Comparison of ENCODE assay signal across 32 mouse cellular contexts in the genomic region with DNA sequence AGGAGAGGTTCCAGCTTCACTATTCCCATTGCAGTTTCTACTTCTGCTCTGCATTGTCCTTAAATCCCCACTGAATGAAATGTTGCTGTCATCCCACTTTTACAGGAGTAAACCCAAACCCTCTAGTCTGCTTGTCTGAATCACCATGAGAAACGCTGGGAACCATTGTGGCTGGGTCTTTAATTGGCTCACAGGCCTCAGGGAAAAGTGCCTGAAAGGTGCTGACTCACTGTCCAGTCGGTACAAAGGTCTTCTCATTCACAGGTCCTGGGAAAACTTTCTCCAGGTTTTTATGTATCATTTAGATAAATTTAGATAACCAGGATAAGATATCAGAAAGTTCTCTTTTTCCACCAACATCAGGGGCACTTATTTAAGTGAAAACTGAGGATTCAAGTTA. TPM values are rescaled to one million over a fixed set of nuclear protein-coding genes. Genes with fewer than 3 reads are reported as not detected.
DNase-seq lines count a peak whose midpoint lies in the region; TF ChIP-seq lines count a peak whose summit lies in the region.
"Had no signal": no experiment of that assay in that cellular context is flagged by ENCODE, and none has a peak within 500 bp of the region (broad histone marks: within the 10 kb centered on the region; RNA-seq: fewer than 3 reads in every experiment).

No protein-coding gene starts in this region.

- DNase-seq in kidney, adult 9 months = peak; percentile 46
- no peak for DNase-seq in kidney, postnatal 14 days
- peak; percentile 84 for DNase-seq in 3T3-L1 (ENCODE audit: low read depth, low spot score)
- DNase-seq in ES-E14 (ENCODE audit: low read depth, low spot score) = no peak
- peak; percentile 53 for DNase-seq in adipocyte (ENCODE audit: low spot score)
- DNase-seq in cerebellum, adult 2 months = no peak
- no peak for DNase-seq in thymus, adult 18-20 months
- DNase-seq in heart, adult 2 months = no peak
- DNase-seq: adrenal gland, postnatal 25 days; cerebellum, adult 11-12 months; cerebellum, postnatal 10 days; forebrain, postnatal 0 days; gastrocnemius, postnatal 10 days; heart, postnatal 36 days; layer of hippocampus, adult 9-11 months; lung, adult 18-20 months; lung, postnatal 4 days; right cerebral cortex, adult 18-20 months; spleen, adult 18-20 months; thymus, postnatal 4 days had no signal

- WGBS in cerebellum, adult 2 months = 57% methylated on average over 2 of the region's 2 CpGs
- WGBS in heart, adult 2 months = 38% methylated on average over 2 of the region's 2 CpGs

- no peak for TF ChIP-seq POLR2A in cerebellum, adult 2 months (IDR thresholded peaks at IDR 0.05; ENCODE audit: borderline replicate concordance, insufficient read depth, low read length)
- TF ChIP-seq POLR2A in heart, adult 2 months (IDR thresholded peaks at IDR 0.05; ENCODE audit: insufficient read depth, low read depth, low read length) = no peak

- H3K9ac ChIP-seq in ES-E14 (ENCODE audit: insufficient read depth, low read depth, low read length, poor library complexity, severe bottlenecking) = no peak overlapping the region
- no peak overlapping the region for H3K9ac ChIP-seq in heart, adult 2 months (ENCODE audit: low read depth, low read length)
- H3K9ac ChIP-seq: forebrain, embryonic 12.5 days; forebrain, postnatal 0 days; hindbrain, embryonic 12.5 days; intestine, embryonic 15.5 days; limb, embryonic 13.5 days; liver, embryonic 12.5 days; midbrain, embryonic 12.5 days; neural tube, embryonic 12.5 days had no signal

- in situ Hi-C loops in ES-E14 (cut with MboI; ENCODE audit: low sequenced_read_pairs in 2 of 2, unreplicated experiment in 2 of 2) = no loop called here

- no peaks in the 10 kb centered on the region; the same call in 1 of the 2 replicates for H3K27me3 ChIP-seq in cerebellum, adult 2 months (ENCODE audit: control insufficient read depth, insufficient read depth, low read length)
- no peaks in the 10 kb centered on the region for H3K27me3 ChIP-seq in heart, adult 2 months (ENCODE audit: control insufficient read depth, insufficient read depth, low read length)
- H3K27me3 ChIP-seq: forebrain, embryonic 12.5 days; hindbrain, embryonic 12.5 days; intestine, embryonic 15.5 days; limb, embryonic 13.5 days; liver, embryonic 12.5 days; midbrain, embryonic 12.5 days; neural tube, embryonic 12.5 days had no signal

- intact Hi-C loops in heart, adult 2 months (cut with DNase I) = no loop called here

- no peak overlapping the region for H3K4me3 ChIP-seq in ES-E14 (ENCODE audit: insufficient read depth in 1 of 2, low read depth in 1 of 2, low read length in 2 of 2, poor library complexity in 1 of 2, severe bottlenecking in 1 of 2)
- H3K4me3 ChIP-seq in cerebellum, adult 2 months (replicated peaks; ENCODE audit: insufficient read depth, low read depth, low read length) = no peak overlapping the region
- H3K4me3 ChIP-seq in heart, adult 2 months = no peak overlapping the region
- H3K4me3 ChIP-seq: erythroblast, embryonic 14.5 days; forebrain, embryonic 12.5 days; hindbrain, embryonic 12.5 days; intestine, embryonic 15.5 days; left cerebral cortex, adult 2 months; limb, embryonic 13.5 days; liver, embryonic 12.5 days; midbrain, embryonic 12.5 days; myocyte; neural tube, embryonic 12.5 days had no signal

- H3K9me3 ChIP-seq in ES-E14 (ENCODE audit: control insufficient read depth, insufficient read depth, low read depth, low read length) = no peaks in the 10 kb centered on the region
- H3K9me3 ChIP-seq: forebrain, embryonic 12.5 days; hindbrain, embryonic 12.5 days; intestine, embryonic 15.5 days; limb, embryonic 13.5 days; liver, embryonic 12.5 days; megakaryocyte, embryonic 14.5 days; midbrain, embryonic 12.5 days; neural tube, embryonic 12.5 days had no signal

- no peak overlapping the region for H3K27ac ChIP-seq in ES-E14 (ENCODE audit: insufficient read depth, low read depth, low read length, poor library complexity, severe bottlenecking)
- H3K27ac ChIP-seq in cerebellum, adult 2 months (ENCODE audit: insufficient read depth, low read length) = no peak overlapping the region
- H3K27ac ChIP-seq in heart, adult 2 months = no peak overlapping the region
- H3K27ac ChIP-seq: forebrain, embryonic 12.5 days; hindbrain, embryonic 12.5 days; hindbrain, postnatal 0 days; intestine, embryonic 15.5 days; left cerebral cortex, adult 2 months; limb, embryonic 13.5 days; liver, embryonic 12.5 days; midbrain, embryonic 12.5 days; neural tube, embryonic 12.5 days had no signal

- H3K79me2 ChIP-seq in heart, adult 2 months (replicated peaks; ENCODE audit: control insufficient read depth, insufficient read depth, low read length) = no peaks in the 10 kb centered on the region

- H3K36me3 ChIP-seq in ES-E14 (ENCODE audit: control insufficient read depth, insufficient read depth, low read length, poor library complexity, severe bottlenecking) = no peaks in the 10 kb centered on the region
- H3K36me3 ChIP-seq in heart, adult 2 months (ENCODE audit: control insufficient read depth, insufficient read depth, low read length) = no peaks in the 10 kb centered on the region
- H3K36me3 ChIP-seq: forebrain, embryonic 12.5 days; hindbrain, embryonic 12.5 days; intestine, embryonic 15.5 days; limb, embryonic 13.5 days; liver, embryonic 12.5 days; midbrain, embryonic 12.5 days; neural tube, embryonic 12.5 days had no signal

- no peaks in the 10 kb centered on the region for H3K4me1 ChIP-seq in ES-E14 (ENCODE audit: control insufficient read depth in 2 of 2, insufficient read depth in 2 of 2, low read length in 2 of 2, poor library complexity in 1 of 2)
- H3K4me1 ChIP-seq in cerebellum, adult 2 months (ENCODE audit: control insufficient read depth, insufficient read depth, low read length) = no peaks in the 10 kb centered on the region
- no peaks in the 10 kb centered on the region for H3K4me1 ChIP-seq in heart, adult 2 months (ENCODE audit: control insufficient read depth, insufficient read depth, low read length)
- H3K4me1 ChIP-seq: hindbrain, embryonic 12.5 days; intestine, embryonic 15.5 days; limb, embryonic 13.5 days; liver, embryonic 12.5 days; midbrain, embryonic 12.5 days; neural tube, embryonic 12.5 days had no signal

- TF ChIP-seq EP300 in heart, adult 2 months (IDR thresholded peaks at IDR 0.05; ENCODE audit: insufficient read depth, low read depth, low read length) = no peak

- no peak for TF ChIP-seq CTCF in cerebellum, adult 2 months (IDR thresholded peaks at IDR 0.05; ENCODE audit: borderline replicate concordance, insufficient read depth, low read depth, low read length)
- TF ChIP-seq CTCF in heart, adult 2 months (IDR thresholded peaks at IDR 0.05) = no peak

TF ChIP-seq in ES-E14, 5 proteins besides CTCF, POLR2A, EP300 and RAD21:
- TF ChIP-seq CHD2 (IDR thresholded peaks at IDR 0.05; ENCODE audit: low read depth, low read length) (no peak), HCFC1 (IDR thresholded peaks at IDR 0.05; ENCODE audit: borderline replicate concordance, insufficient read depth, low read length) (no peak), ZNF384 (IDR thresholded peaks at IDR 0.05; ENCODE audit: low read depth, low read length) (no peak), ZC3H11A (IDR thresholded peaks at IDR 0.05; ENCODE audit: borderline replicate concordance, low read depth, low read length) (no peak), MAFK (IDR thresholded peaks at IDR 0.05; ENCODE audit: insufficient read depth, low read depth, low read length) (peak; percentile 41; the same call in 1 of the 2 replicates)

RNA-seq across cellular contexts. Expression of a gene that starts 31.4 kb away (rescaled TPM):
- 35.5 and 59.3 TPM in 2 replicates for total RNA-seq in ES-E14 (2012; rRNA removed)
- 12.6 and 12.9 TPM in 2 replicates for polyA plus RNA-seq in cerebellum, adult 2 months (2012; rRNA removed)
- total RNA-seq in heart, adult 2 months (2021) = 10 to 100 TPM; 19.8 to 22.0 TPM
- 8.3 and 14.0 TPM in 2 replicates for polyA plus RNA-seq in heart, adult 2 months (2012; rRNA removed)
- polyA plus RNA-seq: erythroblast, embryonic 14.5 days had no signal

Comparison
In these comparisons a context has a peak if more than half of its experiments do, and no peak if none do; other contexts are left out.
1. DNase-seq: peak in kidney, adult 9 months (single experiment), 3T3-L1 (single experiment) and adipocyte (single experiment); none in kidney, postnatal 14 days (single experiment), ES-E14 (single experiment), cerebellum, adult 2 months (0 of 2), thymus, adult 18-20 months (0 of 2) and heart, adult 2 months (0 of 2).